Mouse (Mus musculus) stomach, embryonic 14.5 days (tissue): ENCODE results near the gene Mettl7a3. TPM values are rescaled to one million over a fixed set of nuclear protein-coding genes. Genes with fewer than 3 reads are reported as not detected.
"Not testable (repeated sequence)": the region's sequence is repeated elsewhere in the genome, so short reads cannot be mapped to it uniquely, and the experiment has no call there.

ENCODE experiments used
- ATAC-seq: fragments of 200-750 bp; cut with Nextera tagmentation; 2 replicates; pipeline ENCODE4 v1.8.0; 2017; ENCODE audit warnings: low read depth, moderate TSS enrichment; ENCODE audit not compliant: insufficient number of reproducible peaks, insufficient read depth, low FRiP score
- H3K27ac ChIP-seq: fragments of 300-500 bp; sonication (generic); 2 replicates; pipeline ENCODE4 v1.5.1; 2014; ENCODE audit warnings: mild to moderate bottlenecking, low read length, moderate library complexity, mixed read lengths
- H3K27me3 ChIP-seq: fragments of 300-500 bp; sonication (generic); 2 replicates; pipeline ENCODE4 v1.6.1; 2014; ENCODE audit warnings: low read length, control low read depth, mixed read lengths; ENCODE audit not compliant: control insufficient read depth, insufficient read depth
- H3K36me3 ChIP-seq: fragments of 300-500 bp; sonication (generic); 2 replicates; pipeline ENCODE4 v1.6.1; 2014; ENCODE audit warnings: mild to moderate bottlenecking, control low read depth, low read length, moderate library complexity, mixed read lengths; ENCODE audit not compliant: control insufficient read depth, insufficient read depth
- H3K4me1 ChIP-seq: fragments of 300-500 bp; sonication (generic); 2 replicates; pipeline ENCODE4 v1.6.1; 2014; ENCODE audit warnings: low read length, control low read depth, mixed read lengths; ENCODE audit not compliant: control insufficient read depth, insufficient read depth
- H3K4me2 ChIP-seq: fragments of 300-500 bp; sonication (generic); replicated peaks from 2 replicates; pipeline ENCODE4 v1.6.1; 2014; ENCODE audit warnings: low read depth, low read length, control low read depth
- H3K4me3 ChIP-seq: fragments of 300-500 bp; sonication (generic); 2 replicates; pipeline ENCODE4 v1.5.1; 2014; ENCODE audit warnings: low read depth, low read length, control low read depth
- H3K9ac ChIP-seq: fragments of 300-500 bp; sonication (generic); replicated peaks from 2 replicates; pipeline ENCODE4 v1.6.1; 2014; ENCODE audit warnings: low read depth, mild to moderate bottlenecking, control low read depth, low read length, moderate library complexity, mixed read lengths
- H3K9me3 ChIP-seq: fragments of 300-500 bp; sonication (generic); 2 replicates; pipeline ENCODE4 v1.6.1; 2016; ENCODE audit warnings: low read depth, low read length, control low read depth; ENCODE audit not compliant: control insufficient read depth
- WGBS: fragments of 180-500 bp; shearing (Covaris S2); extraction: QIAGEN DNeasy Blood & Tissue Kit; methylation state at CpG from one replicate; pipeline ENCODE4 v1.1.7; 2014; 5-methylcytosine and 5-hydroxymethylcytosine counted together
- polyA plus RNA-seq: library from polyadenylated mRNA; unstranded; fragments of >200 nt; fragmentation: Nextera tagmentation; extraction: Ambion mirVana; gene quantifications from 2 replicates; pipeline ENCODE4 v1.2.1, GENCODE M21; 2014

Mettl7a3 gene
- polyA plus RNA-seq, 1 experiment from 2014 or later = not detected

DNA sequence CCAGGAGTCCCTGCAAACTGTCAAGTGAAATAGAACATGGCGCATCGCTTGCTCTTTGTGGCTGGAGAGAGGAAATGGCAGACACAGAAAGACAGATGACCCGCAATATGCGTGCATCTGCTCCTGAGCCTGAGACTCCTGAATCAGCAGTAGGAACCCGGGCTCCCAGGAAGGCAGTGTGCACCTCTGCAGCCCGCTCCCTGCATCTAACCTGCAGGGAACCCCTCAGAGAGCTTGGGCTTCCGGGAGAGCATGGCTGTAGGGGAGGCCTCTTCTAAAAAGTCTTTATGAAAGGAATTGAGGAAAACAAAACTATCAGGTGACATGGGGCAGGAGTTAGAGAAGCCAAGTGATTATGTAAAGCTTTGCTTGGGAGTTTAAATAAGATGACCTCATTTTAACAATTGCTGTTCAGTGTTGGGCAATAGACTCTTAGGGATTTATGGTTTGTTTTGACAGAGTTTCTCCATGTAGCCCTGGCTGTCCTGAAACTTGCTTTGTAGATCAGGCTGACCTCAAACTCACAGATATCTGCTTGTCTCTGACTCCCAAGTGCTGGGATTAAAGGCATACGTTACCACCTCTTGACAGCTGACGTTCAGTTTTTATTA, 14.3 kb upstream of the Mettl7a3 start:
- H3K4me3 ChIP-seq = no peak overlapping the region
- no peak overlapping the region for H3K27ac ChIP-seq
- no peak overlapping the region for H3K4me2 ChIP-seq
- H3K36me3 ChIP-seq = no peaks in the 10 kb centered on the region
- no peaks in the 10 kb centered on the region for H3K9me3 ChIP-seq
- 43% methylated on average over 9 of the region's 9 CpGs for WGBS
- no peak for ATAC-seq
- no peaks in the 10 kb centered on the region for H3K27me3 ChIP-seq
- no peaks in the 10 kb centered on the region for H3K4me1 ChIP-seq
- H3K9ac ChIP-seq = no peak overlapping the region

DNA sequence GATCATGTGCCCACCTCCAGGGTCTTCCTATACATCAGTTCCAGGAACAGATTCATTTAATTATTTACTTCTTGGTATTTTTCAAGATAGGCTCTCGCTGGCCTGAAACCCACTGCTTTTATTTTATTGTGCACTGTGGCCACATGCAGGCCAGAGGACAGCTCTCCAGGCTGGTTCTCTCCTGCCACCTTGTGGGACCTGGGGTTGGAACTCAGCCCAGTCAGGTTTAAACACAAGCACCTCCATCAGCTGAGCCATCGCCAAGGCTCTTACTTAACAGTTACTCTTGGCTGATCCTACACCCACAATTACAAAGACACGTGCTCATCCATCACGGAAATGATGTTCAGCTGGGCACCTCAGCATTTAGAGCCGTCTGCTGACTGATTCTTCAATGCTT, 13.6 kb upstream of the Mettl7a3 start:
- Histone ChIP-seq H3K9me3 (no peaks in the 10 kb centered on the region), H3K4me2 (no peak overlapping the region), H3K27ac (no peak overlapping the region), H3K4me1 (no peaks in the 10 kb centered on the region), H3K4me3 (no peak overlapping the region), H3K9ac (no peak overlapping the region), H3K27me3 (no peaks in the 10 kb centered on the region), H3K36me3 (no peaks in the 10 kb centered on the region)
- 38% methylated on average over 5 of the region's 5 CpGs for whole genome bisulfite sequencing
- ATAC-seq = no peak

DNA sequence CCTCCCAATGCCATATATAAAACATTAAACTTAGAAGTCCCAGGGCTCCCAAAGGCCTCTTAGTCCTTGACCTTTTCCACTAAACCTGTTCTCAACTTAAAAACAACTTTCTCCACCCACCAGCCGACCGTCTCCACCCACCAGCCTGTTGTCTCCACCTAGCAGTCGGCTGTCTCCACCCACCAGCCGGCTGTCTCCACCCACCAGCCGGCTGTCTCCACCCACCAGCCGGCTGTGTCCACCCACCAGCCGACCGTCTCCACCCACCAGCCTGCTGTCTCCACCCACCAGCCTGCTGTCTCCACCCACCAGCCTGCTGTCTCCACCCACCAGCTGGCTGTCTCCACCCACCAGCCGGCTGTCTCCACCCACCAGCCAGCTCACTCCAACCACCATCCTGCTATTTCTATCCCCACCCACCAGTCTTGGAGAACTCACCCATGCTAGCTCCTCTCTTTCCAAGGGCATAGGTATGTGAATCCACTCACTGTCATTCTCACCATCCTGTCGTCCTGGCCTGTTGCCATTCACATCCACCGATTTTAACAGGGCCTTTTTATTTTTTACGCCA, 10.6 kb upstream of the Mettl7a3 start:
- ATAC-seq = no peak
- no peak overlapping the region for H3K9ac ChIP-seq
- no peak overlapping the region for H3K4me2 ChIP-seq
- 67% methylated on average over 12 of the region's 12 CpGs for WGBS
- no peaks in the 10 kb centered on the region for H3K4me1 ChIP-seq
- H3K9me3 ChIP-seq = no peaks in the 10 kb centered on the region
- H3K4me3 ChIP-seq = no peak overlapping the region
- no peaks in the 10 kb centered on the region for H3K36me3 ChIP-seq
- no peak overlapping the region for H3K27ac ChIP-seq
- H3K27me3 ChIP-seq = no peaks in the 10 kb centered on the region

GRCm38 (mm10) chr15:100325235-100325634, 9.5 kb upstream of the Mettl7a3 start:
- H3K9me3 ChIP-seq = no peaks in the 10 kb centered on the region
- H3K4me3 ChIP-seq = no peak overlapping the region
- H3K27ac ChIP-seq = no peak overlapping the region
- no peaks in the 10 kb centered on the region for H3K4me1 ChIP-seq
- ATAC-seq = no peak
- H3K36me3 ChIP-seq = no peaks in the 10 kb centered on the region
- no peak overlapping the region for H3K9ac ChIP-seq
- no peaks in the 10 kb centered on the region for H3K27me3 ChIP-seq
- no peak overlapping the region for H3K4me2 ChIP-seq
- 84% methylated on average over 3 of the region's 3 CpGs for WGBS

GRCm38 (mm10) chr15:100328089-100328488, 6.6 kb upstream of the Mettl7a3 start:
- not testable (repeated sequence) for ATAC-seq, H3K36me3 ChIP-seq, H3K4me1 ChIP-seq, H3K4me2 ChIP-seq, H3K9ac ChIP-seq, H3K4me3 ChIP-seq, H3K27ac ChIP-seq, H3K9me3 ChIP-seq, H3K27me3 ChIP-seq
- 63% methylated on average over 3 of the region's 4 CpGs for WGBS

- not testable (repeated sequence) for ATAC-seq, H3K9me3 ChIP-seq, H3K4me3 ChIP-seq, H3K27me3 ChIP-seq, H3K9ac ChIP-seq, H3K4me1 ChIP-seq, H3K4me2 ChIP-seq, H3K36me3 ChIP-seq, H3K27ac ChIP-seq
- WGBS = 64% methylated on average over 10 of the region's 10 CpGs
Measured at GRCm38 (mm10) chr15:100329336-100329735, 5.4 kb upstream of the Mettl7a3 start.

GRCm38 (mm10) chr15:100330739-100331138, 4.0 kb upstream of the Mettl7a3 start:
- H3K27ac ChIP-seq = no peak overlapping the region
- no peaks in the 10 kb centered on the region for H3K36me3 ChIP-seq
- WGBS = 56% methylated on average over 7 of the region's 7 CpGs
- H3K4me3 ChIP-seq = no peak overlapping the region
- no peak for ATAC-seq
- H3K9me3 ChIP-seq = no peaks in the 10 kb centered on the region
- no peaks in the 10 kb centered on the region for H3K4me1 ChIP-seq
- H3K9ac ChIP-seq = no peak overlapping the region
- no peaks in the 10 kb centered on the region for H3K27me3 ChIP-seq
- no peak overlapping the region for H3K4me2 ChIP-seq

GRCm38 (mm10) chr15:100332077-100332961, 2.4 kb upstream of the Mettl7a3 start:
- not testable (repeated sequence) for H3K4me1 ChIP-seq, H3K27ac ChIP-seq, H3K9me3 ChIP-seq, H3K27me3 ChIP-seq, H3K4me3 ChIP-seq, H3K36me3 ChIP-seq, ATAC-seq, H3K9ac ChIP-seq, H3K4me2 ChIP-seq
- 36% methylated on average over 1 of the region's 10 CpGs for WGBS
